Mouse (Mus musculus): Measurements from ENCODE around the gene Atad3a. TPM values are rescaled to one million over a fixed set of nuclear protein-coding genes. Genes with fewer than 3 reads are reported as not detected.

Atad3a gene
- total and polyA plus RNA-seq, 3 experiments: 133 to 216 (median 154) TPM

GRCm38 (mm10) chr4:155784081-155784701 is 23.3 kb upstream of the Atad3a start:
- no peaks in the 10 kb centered on the region for H3K36me3 ChIP-seq (replicated peaks in 1 of 2; ENCODE audit: control insufficient read depth in 1 of 2, insufficient read depth in 1 of 2, low read length in 1 of 2)
- H3K27ac ChIP-seq (ENCODE audit: insufficient read depth, low read depth): no peak overlapping the region
- peaks cover 33% of the 10 kb centered on the region for H3K27me3 ChIP-seq (replicated peaks)
- H3K79me2 ChIP-seq (replicated peaks; ENCODE audit: control insufficient read depth, extremely low read depth, insufficient read depth, poor library complexity, severe bottlenecking): no peaks in the 10 kb centered on the region
- peak overlapping the region; percentile 89 for H3K4me2 ChIP-seq (ENCODE audit: insufficient read depth, low read depth, poor library complexity, severe bottlenecking)
- in situ Hi-C loops (cut with MboI; ENCODE audit: low pct_ligation_motif_present, low pct_unique_long_range_greater_than_20kb, low sequenced_read_pairs): no loop called here
- peak overlapping the region; percentile 66 for H3K9ac ChIP-seq (ENCODE audit: insufficient read depth, low read depth)
- dilution Hi-C loops (cut with MboI; ENCODE audit: extremely low pct_ligation_motif_present, extremely low pct_unique_long_range_greater_than_20kb, low sequenced_read_pairs): no loop called here
- peaks cover 0 to 19% of the 10 kb centered on the region in 2 experiments; a peak in 2 of 4 replicates for H3K4me1 ChIP-seq (ENCODE audit: control insufficient read depth in 1 of 2, insufficient read depth in 2 of 2)
- peak; percentile 50 for DNase-seq (ENCODE audit: extremely low read depth)
- TF ChIP-seq MAZ (IDR thresholded peaks at IDR 0.05; ENCODE audit: low read depth, low read length) (0 out of 2 replicates have a peak, but pooled peaks have one; percentile 39), MYC (IDR thresholded peaks at IDR 0.05; ENCODE audit: low read depth, low read length) (0 out of 2 replicates have a peak, but pooled peaks have one; percentile 48), KAT2A (IDR thresholded peaks at IDR 0.05; ENCODE audit: insufficient replicate concordance, low read length) (no peak), NRF1 (IDR thresholded peaks at IDR 0.05; ENCODE audit: low read depth, low read length) (no peak), CTCF (conservative IDR thresholded peaks at IDR 0.05 in 1 of 2, IDR thresholded peaks at IDR 0.05 in 1 of 2; ENCODE audit: low read depth in 2 of 2, low read length in 2 of 2) (peak in 1 of 2 experiments; percentile 86; a peak in 2 of 4 replicates), SMC3 (IDR thresholded peaks at IDR 0.05; ENCODE audit: low read depth, low read length) (peak; percentile 70), CHD1 (IDR thresholded peaks at IDR 0.05; ENCODE audit: low read depth, low read length) (no peak), TBP (conservative IDR thresholded peaks at IDR 0.05; ENCODE audit: low read depth, low read length) (no peak), CHD2 (IDR thresholded peaks at IDR 0.05; ENCODE audit: low read length) (no peak; the same call in 1 of the 2 replicates), UBTF (IDR thresholded peaks at IDR 0.05; ENCODE audit: low read depth, low read length) (peak; percentile 81; the same call in 1 of the 2 replicates), MXI1 (IDR thresholded peaks at IDR 0.05; ENCODE audit: low read depth, low read length) (peak; percentile 78), ZNF384 (IDR thresholded peaks at IDR 0.05; ENCODE audit: low read depth, low read length) (0 out of 2 replicates have a peak, but pooled peaks have one; percentile 10), IRF4 (IDR thresholded peaks at IDR 0.05; ENCODE audit: low read depth, low read length) (peak; percentile 40; the same call in 1 of the 2 replicates), BHLHE40 (IDR thresholded peaks at IDR 0.05; ENCODE audit: low read depth, low read length) (peak; percentile 7; the same call in 1 of the 2 replicates), RAD21 (IDR thresholded peaks at IDR 0.05; ENCODE audit: low read depth, low read length) (peak; percentile 79), POLR2A (IDR thresholded peaks at IDR 0.05; ENCODE audit: low read depth, low read length) (no peak), SIN3A (IDR thresholded peaks at IDR 0.05; ENCODE audit: low read length) (peak; percentile 67; the same call in 1 of the 2 replicates), ELF1 (IDR thresholded peaks at IDR 0.05; ENCODE audit: low read depth, low read length) (peak; percentile 34; the same call in 1 of the 2 replicates), GABPA (IDR thresholded peaks at IDR 0.05; ENCODE audit: insufficient replicate concordance, low read depth, low read length) (no peak)
- peak overlapping the region; percentile 44 to 77 (median 51) for H3K4me3 ChIP-seq (replicated peaks in 1 of 3; ENCODE audit: low read depth in 2 of 3, low read length in 2 of 3, poor library complexity in 1 of 3)
- H3K9me3 ChIP-seq (replicated peaks; ENCODE audit: low read length): no peaks in the 10 kb centered on the region

GRCm38 (mm10) chr4:155783486-155784080 is 22.7 kb upstream of the Atad3a start:
- Histone ChIP-seq H3K9ac (ENCODE audit: insufficient read depth, low read depth) (peak overlapping the region; percentile 66), H3K27me3 (replicated peaks) (peaks cover 34% of the 10 kb centered on the region), H3K4me1 (ENCODE audit: control insufficient read depth in 1 of 2, insufficient read depth in 2 of 2) (peaks cover 0 to 19% of the 10 kb centered on the region in 2 experiments; a peak in 2 of 4 replicates), H3K79me2 (replicated peaks; ENCODE audit: control insufficient read depth, extremely low read depth, insufficient read depth, poor library complexity, severe bottlenecking) (no peaks in the 10 kb centered on the region), H3K36me3 (replicated peaks in 1 of 2; ENCODE audit: control insufficient read depth in 1 of 2, insufficient read depth in 1 of 2, low read length in 1 of 2) (no peaks in the 10 kb centered on the region), H3K9me3 (replicated peaks; ENCODE audit: low read length) (no peaks in the 10 kb centered on the region), H3K27ac (ENCODE audit: insufficient read depth, low read depth) (no peak overlapping the region), H3K4me2 (ENCODE audit: insufficient read depth, low read depth, poor library complexity, severe bottlenecking) (peak overlapping the region; percentile 89), H3K4me3 (replicated peaks in 1 of 3; ENCODE audit: low read depth in 2 of 3, low read length in 2 of 3, poor library complexity in 1 of 3) (peak overlapping the region in 2 of 3 experiments; percentile 44 to 51)
- no peak for TF ChIP-seq TBP (conservative IDR thresholded peaks at IDR 0.05; ENCODE audit: low read depth, low read length)
- no peak for TF ChIP-seq CHD1 (IDR thresholded peaks at IDR 0.05; ENCODE audit: low read depth, low read length)
- TF ChIP-seq BHLHE40 (IDR thresholded peaks at IDR 0.05; ENCODE audit: low read depth, low read length): no peak
- no peak for TF ChIP-seq NRF1 (IDR thresholded peaks at IDR 0.05; ENCODE audit: low read depth, low read length)
- no peak for TF ChIP-seq TCF12 (IDR thresholded peaks at IDR 0.05; ENCODE audit: low read depth, low read length)
- TF ChIP-seq MXI1 (IDR thresholded peaks at IDR 0.05; ENCODE audit: low read depth, low read length): no peak
- no peak for TF ChIP-seq MYC (IDR thresholded peaks at IDR 0.05; ENCODE audit: low read depth, low read length)
- TF ChIP-seq USF2 (conservative IDR thresholded peaks at IDR 0.05; ENCODE audit: low read depth, low read length): no peak
- TF ChIP-seq JUN (IDR thresholded peaks at IDR 0.05; ENCODE audit: insufficient read depth, low read depth, low read length): no peak
- TF ChIP-seq ETS1 (conservative IDR thresholded peaks at IDR 0.05; ENCODE audit: low read depth, low read length): no peak
- TF ChIP-seq POLR2AphosphoS2 (IDR thresholded peaks at IDR 0.05; ENCODE audit: low read depth, low read length): no peak
- TF ChIP-seq IRF4 (IDR thresholded peaks at IDR 0.05; ENCODE audit: low read depth, low read length): no peak
- no peak for TF ChIP-seq PAX5 (IDR thresholded peaks at IDR 0.05; ENCODE audit: low read length)
- no peak for TF ChIP-seq MAX (IDR thresholded peaks at IDR 0.05; ENCODE audit: low read length)
- no peak for TF ChIP-seq KAT2A (IDR thresholded peaks at IDR 0.05; ENCODE audit: insufficient replicate concordance, low read length)
- no peak for TF ChIP-seq MAFK (IDR thresholded peaks at IDR 0.05; ENCODE audit: insufficient replicate concordance, low read length)
- no peak for TF ChIP-seq CTCF (conservative IDR thresholded peaks at IDR 0.05 in 1 of 2, IDR thresholded peaks at IDR 0.05 in 1 of 2; ENCODE audit: low read depth in 2 of 2, low read length in 2 of 2)
- no peak for TF ChIP-seq RAD21 (IDR thresholded peaks at IDR 0.05; ENCODE audit: low read depth, low read length)
- TF ChIP-seq USF1 (IDR thresholded peaks at IDR 0.05; ENCODE audit: low read depth, low read length): no peak
- TF ChIP-seq POLR2A (IDR thresholded peaks at IDR 0.05; ENCODE audit: low read depth, low read length): no peak
- DNase-seq (ENCODE audit: extremely low read depth): no peak
- in situ Hi-C loops (cut with MboI; ENCODE audit: low pct_ligation_motif_present, low pct_unique_long_range_greater_than_20kb, low sequenced_read_pairs): no loop called here
- dilution Hi-C loops (cut with MboI; ENCODE audit: extremely low pct_ligation_motif_present, extremely low pct_unique_long_range_greater_than_20kb, low sequenced_read_pairs): no loop called here
